Mouse (Mus musculus) hindbrain, embryonic 14.5 days (tissue): Measurements from ENCODE around the gene Tab1. TPM values are rescaled to one million over a fixed set of nuclear protein-coding genes. Genes with fewer than 3 reads are reported as not detected.
"Not testable (repeated sequence)": the region's sequence is repeated elsewhere in the genome, so short reads cannot be mapped to it uniquely, and the experiment has no call there.

Source experiments
- ATAC-seq: fragments of 200-750 bp; cut with Nextera tagmentation; 2 replicates; pipeline ENCODE4 v1.8.0; 2017; ENCODE audit warnings: moderate number of reproducible peaks, mild to moderate bottlenecking, moderate TSS enrichment, moderate library complexity; ENCODE audit not compliant: low FRiP score
- DNase-seq: peaks from one replicate; pipeline ENCODE4 v3.0.0-alpha.2; 2015; ENCODE audit warnings: low spot score
- H3K27ac ChIP-seq: fragments of 300-500 bp; sonication (generic); 2 replicates; pipeline ENCODE4 v1.5.1; 2014; ENCODE audit warnings: mild to moderate bottlenecking, moderate library complexity
- H3K27me3 ChIP-seq: fragments of 300-500 bp; sonication (generic); 2 replicates; pipeline ENCODE4 v1.6.1; 2014; ENCODE audit warnings: mild to moderate bottlenecking, low read length, mixed read lengths; ENCODE audit not compliant: control insufficient read depth, insufficient read depth
- H3K36me3 ChIP-seq: fragments of 300-500 bp; sonication (generic); replicated peaks from 2 replicates; pipeline ENCODE4 v1.6.1; 2014; ENCODE audit not compliant: control insufficient read depth, insufficient read depth
- H3K4me1 ChIP-seq: fragments of 300-500 bp; sonication (generic); replicated peaks from 2 replicates; pipeline ENCODE4 v1.6.1; 2014; ENCODE audit warnings: antibody characterized with exemption, low read length, mixed read lengths; ENCODE audit not compliant: control insufficient read depth, insufficient read depth
- H3K4me2 ChIP-seq: fragments of 300-500 bp; sonication (generic); replicated peaks from 2 replicates; pipeline ENCODE4 v1.6.1; 2014; ENCODE audit warnings: mild to moderate bottlenecking, moderate library complexity
- H3K4me3 ChIP-seq: fragments of 300-500 bp; sonication (generic); replicated peaks from 2 replicates; pipeline ENCODE4 v1.5.1; 2014; ENCODE audit warnings: mild to moderate bottlenecking, low read length
- H3K9ac ChIP-seq: fragments of 300-500 bp; sonication (generic); 2 replicates; pipeline ENCODE4 v1.6.1; 2014
- H3K9me3 ChIP-seq: fragments of 300-500 bp; sonication (generic); 2 replicates; pipeline ENCODE4 v1.6.1; 2016; ENCODE audit warnings: low read length; ENCODE audit not compliant: control insufficient read depth
- WGBS: fragments of 180-500 bp; shearing (Covaris S2); extraction: QIAGEN DNeasy Blood & Tissue Kit; methylation state at CpG from one replicate; pipeline ENCODE4 v1.1.7; 2014; 5-methylcytosine and 5-hydroxymethylcytosine counted together
- polyA plus RNA-seq: library from polyadenylated mRNA; unstranded; fragments of >200 nt; fragmentation: Nextera tagmentation; extraction: Ambion mirVana; gene quantifications from 2 replicates; pipeline ENCODE4 v1.2.1, GENCODE M21; 2014

Gene Tab1
- polyA plus RNA-seq, 1 experiment from 2014 or later = 36.1 TPM

DNA sequence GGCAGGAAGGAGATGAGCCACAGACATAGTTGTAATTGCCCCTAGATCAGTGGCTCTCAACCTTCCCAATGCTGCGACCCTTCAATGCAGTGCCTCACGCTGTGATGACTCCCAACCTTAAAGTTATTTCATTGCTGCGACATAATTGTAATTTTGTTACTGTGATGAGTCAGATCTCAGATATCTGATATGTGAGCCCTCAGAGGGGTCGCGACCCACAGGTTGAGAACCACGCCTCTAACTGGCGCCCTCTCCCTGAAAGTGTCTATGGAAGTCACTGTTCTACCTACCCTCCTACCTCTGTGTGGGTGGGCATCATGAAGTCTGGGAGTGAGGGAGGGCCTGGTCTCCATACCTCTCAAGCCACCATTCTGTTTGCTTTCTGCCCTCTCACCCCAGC, 18.5 kb upstream of the Tab1 start:
- 93% methylated on average over 7 of the region's 7 CpGs for WGBS
- Histone ChIP-seq H3K27me3 (no peaks in the 10 kb centered on the region), H3K36me3 (peaks cover 27% of the 10 kb centered on the region), H3K4me2 (no peak overlapping the region), H3K9ac (no peak overlapping the region), H3K9me3 (no peaks in the 10 kb centered on the region), H3K4me3 (no peak overlapping the region), H3K27ac (no peak overlapping the region), H3K4me1 (no peaks in the 10 kb centered on the region)
- DNase-seq (no peak), ATAC-seq (no peak)

DNA sequence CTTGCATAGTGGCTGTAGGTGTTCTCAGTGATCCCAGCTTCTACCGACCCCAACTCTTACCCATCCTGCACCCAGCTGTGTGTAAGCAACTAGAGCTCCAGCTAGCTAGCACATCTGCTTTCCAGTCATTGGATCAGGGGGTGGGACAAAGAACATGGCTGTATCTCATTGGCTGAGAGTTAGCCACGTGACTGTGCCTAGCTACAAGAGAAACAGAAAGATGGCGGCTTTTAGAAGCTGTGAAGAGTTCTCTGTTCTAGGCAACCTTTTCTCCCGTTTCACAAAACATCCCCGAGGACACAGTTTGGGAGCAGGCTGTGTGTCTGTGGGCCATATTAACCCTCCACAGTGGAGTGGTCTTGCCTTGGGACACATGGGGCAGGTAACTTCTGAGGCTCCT, 17.7 kb upstream of the Tab1 start:
- no peaks in the 10 kb centered on the region for H3K4me1 ChIP-seq
- H3K4me2 ChIP-seq = no peak overlapping the region
- DNase-seq (no peak), ATAC-seq (no peak)
- WGBS = 69% methylated on average over 5 of the region's 5 CpGs
- H3K27me3 ChIP-seq = no peaks in the 10 kb centered on the region
- no peak overlapping the region for H3K9ac ChIP-seq
- H3K9me3 ChIP-seq = no peaks in the 10 kb centered on the region
- no peak overlapping the region for H3K27ac ChIP-seq
- H3K4me3 ChIP-seq = no peak overlapping the region
- peaks cover 27% of the 10 kb centered on the region for H3K36me3 ChIP-seq

- 74% methylated on average over 13 of the region's 13 CpGs for WGBS
- H3K27ac ChIP-seq = no peak overlapping the region
- H3K4me2 ChIP-seq = no peak overlapping the region
Measured at GRCm38 (mm10) chr15:80115866-80116794, 16.8 kb upstream of the Tab1 start.

DNA sequence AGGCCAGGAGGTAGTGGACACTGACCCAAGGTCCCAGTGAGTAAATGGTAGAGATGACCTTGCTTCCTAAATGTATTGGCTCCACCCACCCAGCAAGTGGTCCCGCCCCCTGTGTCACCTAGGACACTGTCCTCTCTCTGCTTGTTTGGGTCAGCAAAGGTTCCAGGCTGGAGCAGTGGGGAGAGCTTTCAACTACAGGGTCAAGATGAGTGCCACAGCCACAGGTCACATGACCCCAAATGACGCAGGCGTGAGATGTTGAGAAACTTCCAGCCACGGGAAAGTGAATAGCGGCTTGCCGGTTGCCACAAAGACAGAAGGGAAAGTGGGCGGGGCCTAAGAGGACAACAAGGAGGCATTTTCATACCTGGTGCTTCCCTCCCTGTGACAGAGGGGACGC, 15.8 kb upstream of the Tab1 start:
- WGBS = 62% methylated on average over 8 of the region's 8 CpGs

More at GRCm38 (mm10) chr15:80115866-80116794, 16.8 kb upstream of the Tab1 start:
- Histone ChIP-seq H3K9me3 (no peaks in the 10 kb centered on the region), H3K9ac (no peak overlapping the region), H3K4me1 (no peaks in the 10 kb centered on the region), H3K36me3 (peaks cover 26% of the 10 kb centered on the region), H3K4me3 (no peak overlapping the region), H3K27me3 (no peaks in the 10 kb centered on the region)
- ATAC-seq (no peak), DNase-seq (no peak)

DNA sequence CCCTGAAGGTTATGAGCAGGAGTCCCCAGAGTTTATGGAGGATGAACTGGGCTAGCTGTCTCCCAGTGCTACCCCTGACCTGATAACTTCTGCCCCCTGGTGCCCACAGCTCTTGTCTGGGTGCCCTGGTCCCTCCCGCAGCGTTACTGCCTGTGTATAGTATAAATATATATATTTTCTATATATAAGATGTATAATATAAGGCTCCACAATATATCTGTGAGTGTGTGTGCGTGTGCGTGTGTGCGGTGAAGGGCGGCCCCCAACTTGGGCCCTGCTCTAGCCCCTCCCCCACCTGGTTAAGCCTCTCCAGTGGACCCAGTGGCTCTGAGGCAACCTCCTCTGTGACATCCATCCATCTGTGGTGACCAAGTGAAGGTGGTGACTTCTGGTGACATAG, 13.9 kb upstream of the Tab1 start:
- ATAC-seq = no peak

More for the DNA sequence above, 15.8 kb upstream of the Tab1 start:
- Histone ChIP-seq H3K27ac (no peak overlapping the region), H3K9ac (no peak overlapping the region), H3K4me2 (no peak overlapping the region), H3K36me3 (peaks cover 18% of the 10 kb centered on the region; the same call in 1 of the 2 replicates), H3K4me3 (no peak overlapping the region), H3K27me3 (no peaks in the 10 kb centered on the region), H3K4me1 (no peaks in the 10 kb centered on the region), H3K9me3 (no peaks in the 10 kb centered on the region)
- ATAC-seq = no peak
- no peak for DNase-seq

DNA sequence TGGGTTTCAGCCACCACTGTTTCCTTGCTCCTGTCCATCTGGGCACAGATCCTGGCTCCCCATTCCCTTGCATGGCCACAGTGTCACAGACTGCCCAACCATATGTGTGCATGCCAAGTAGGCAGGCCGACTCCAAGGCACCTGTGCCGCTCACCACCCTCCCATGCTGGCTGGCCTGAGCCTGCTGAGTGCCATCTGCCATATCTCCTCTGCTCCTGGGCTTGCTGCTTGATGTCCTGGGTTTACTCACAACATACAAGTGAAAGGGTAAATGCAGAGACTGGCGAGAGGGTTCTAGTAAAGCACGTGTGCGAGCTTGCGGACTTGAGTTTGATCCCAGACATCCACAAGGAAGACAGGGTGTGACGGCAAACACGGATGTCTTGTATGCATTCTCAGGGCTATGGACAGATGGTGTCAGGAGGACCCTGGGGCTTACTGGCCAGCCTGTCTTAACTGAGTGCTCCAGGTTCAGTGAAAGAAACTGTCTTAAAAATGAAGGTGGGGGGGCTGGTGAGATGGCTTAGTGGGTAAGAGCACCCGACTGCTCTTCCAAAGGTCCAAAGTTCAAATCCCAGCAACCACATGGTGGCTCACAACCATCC, 11.1 kb upstream of the Tab1 start:
- Histone ChIP-seq H3K9ac (no peak overlapping the region), H3K9me3 (no peaks in the 10 kb centered on the region), H3K27ac (no peak overlapping the region), H3K4me2 (no peak overlapping the region), H3K4me3 (no peak overlapping the region), H3K4me1 (no peaks in the 10 kb centered on the region), H3K36me3 (no peaks in the 10 kb centered on the region), H3K27me3 (no peaks in the 10 kb centered on the region)
- 85% methylated on average over 9 of the region's 9 CpGs for WGBS
- ATAC-seq (no peak), DNase-seq (no peak)

More for the DNA sequence above, 13.9 kb upstream of the Tab1 start:
- no peak overlapping the region for H3K4me2 ChIP-seq
- 87% methylated on average over 6 of the region's 6 CpGs for whole genome bisulfite sequencing
- H3K4me3 ChIP-seq = no peak overlapping the region
- H3K27ac ChIP-seq = no peak overlapping the region
- DNase-seq = no peak
- no peaks in the 10 kb centered on the region for H3K4me1 ChIP-seq
- no peaks in the 10 kb centered on the region for H3K27me3 ChIP-seq
- H3K36me3 ChIP-seq = peaks cover 2% of the 10 kb centered on the region; the same call in 1 of the 2 replicates
- H3K9ac ChIP-seq = no peak overlapping the region
- H3K9me3 ChIP-seq = no peaks in the 10 kb centered on the region

GRCm38 (mm10) chr15:80122431-80122830, 10.5 kb upstream of the Tab1 start:
- not testable (repeated sequence) for DNase-seq, H3K4me1 ChIP-seq, H3K4me2 ChIP-seq, H3K27ac ChIP-seq, H3K9ac ChIP-seq, H3K9me3 ChIP-seq, H3K36me3 ChIP-seq, H3K4me3 ChIP-seq, H3K27me3 ChIP-seq, ATAC-seq
- 95% methylated on average over 6 of the region's 6 CpGs for WGBS

DNA sequence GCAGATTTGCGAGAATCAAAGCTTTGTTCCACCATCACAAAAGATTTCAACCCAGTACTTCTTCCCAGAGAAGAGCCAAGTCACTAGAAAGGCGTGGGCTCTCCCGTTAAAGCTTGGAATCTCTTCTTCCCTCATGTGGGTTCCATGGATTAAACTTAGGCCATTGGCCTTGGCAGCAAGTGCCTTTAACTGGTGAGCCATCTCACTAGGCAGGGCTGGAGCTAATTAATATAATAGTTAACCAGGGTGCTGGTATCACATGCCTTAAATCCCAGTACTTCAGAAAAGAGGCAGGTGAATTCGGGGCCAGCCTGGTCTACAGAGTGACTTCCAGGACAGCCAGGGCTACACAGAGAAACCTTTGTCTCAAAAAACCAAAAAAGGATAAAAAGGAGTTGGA, 8.3 kb upstream of the Tab1 start:
- ATAC-seq (no peak), DNase-seq (no peak)
- Histone ChIP-seq H3K27me3 (no peaks in the 10 kb centered on the region), H3K27ac (no peak overlapping the region), H3K9me3 (no peaks in the 10 kb centered on the region), H3K36me3 (no peaks in the 10 kb centered on the region), H3K4me1 (no peaks in the 10 kb centered on the region), H3K4me3 (no peak overlapping the region), H3K4me2 (no peak overlapping the region), H3K9ac (no peak overlapping the region)
- WGBS = 82% methylated on average over 4 of the region's 4 CpGs

DNA sequence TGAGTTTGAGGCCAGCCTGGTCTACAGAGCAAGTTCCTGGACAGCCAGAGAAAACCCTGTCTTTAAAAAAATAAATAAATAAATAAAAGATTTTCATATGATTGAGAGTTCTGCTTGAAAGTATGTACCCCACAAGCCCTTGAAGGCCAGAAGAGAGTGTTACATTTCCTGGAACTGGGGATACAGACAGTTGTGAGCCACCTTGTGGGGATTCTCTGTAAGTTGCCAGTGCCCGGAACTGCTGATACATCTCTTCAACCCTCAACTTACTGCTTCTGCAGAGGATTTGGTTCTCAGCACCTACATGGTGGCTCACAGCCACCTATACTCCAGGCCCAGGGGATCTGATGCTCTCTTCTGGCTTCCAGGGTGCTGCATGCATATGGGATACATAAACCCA, 5.7 kb upstream of the Tab1 start:
- no peak for DNase-seq

More for the DNA sequence above, 5.7 kb upstream of the Tab1 start:
- Histone ChIP-seq H3K9ac (no peak overlapping the region), H3K27me3 (no peaks in the 10 kb centered on the region), H3K4me3 (no peak overlapping the region), H3K9me3 (no peaks in the 10 kb centered on the region), H3K4me1 (no peaks in the 10 kb centered on the region), H3K27ac (no peak overlapping the region), H3K4me2 (no peak overlapping the region), H3K36me3 (no peaks in the 10 kb centered on the region)
- WGBS = 63% methylated on average over 1 of the region's 1 CpGs
- no peak for ATAC-seq
